Mouse (Mus musculus) stomach, postnatal 0 days (tissue): ENCODE measurements around the gene Cttnbp2.

ENCODE experiments used
- CTCF ChIP-seq: IDR thresholded peaks from 2 replicates; pipeline ENCODE4 v1.5.1; 2016; ENCODE audit warnings: antibody characterized with exemption, low read depth, mild to moderate bottlenecking, moderate library complexity
- EP300 ChIP-seq: optimal IDR thresholded peaks from 2 replicates; pipeline ENCODE3; 2016; ENCODE audit warnings: antibody characterized with exemption

DNA sequence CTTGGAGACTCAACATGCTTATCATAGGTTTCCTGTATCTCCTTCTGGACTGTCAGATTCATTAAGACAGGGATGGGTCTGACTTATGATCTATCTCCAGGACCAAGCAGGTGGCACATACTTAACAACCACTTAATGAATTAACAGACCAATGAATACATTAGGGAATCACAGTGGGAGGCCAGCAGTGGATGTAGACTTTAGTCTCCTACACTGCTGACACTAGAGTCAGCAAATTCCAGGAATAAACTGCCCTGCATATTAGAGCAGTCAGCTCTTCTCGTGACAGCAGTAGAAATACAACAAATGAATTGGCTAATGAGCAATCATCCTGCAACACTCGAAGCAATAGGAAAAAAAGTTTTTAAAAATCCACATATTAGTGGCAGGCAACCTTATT is 29.2 kb upstream of the Cttnbp2 start:
- TF ChIP-seq CTCF (no peak), EP300 (no peak)
